Mouse (Mus musculus) left cerebral cortex, postnatal 10 days (tissue): Measurements from ENCODE around the gene Pemt. TPM values are rescaled to one million over a fixed set of nuclear protein-coding genes. Genes with fewer than 3 reads are reported as not detected.

Experiments
- DNase-seq, 2 experiments: peaks; one replicate each; pipeline ENCODE4 v3.0.0; 2021 to 2022; ENCODE audit warnings: low spot score in 2 of 2, mixed read lengths in 1 of 2; ENCODE audit errors: extremely low spot score in 1 of 2
- intact Hi-C: fragments of 180-260 bp; cut with DNase I; formaldehyde crosslinking; loops from one replicate; pipeline ENCODE4 v1.15.1; 2025
- total RNA-seq, 2 experiments: library from RNA; stranded (reverse); gene quantifications; 2 replicates each; pipeline ENCODE4 v1.2.3; 2021

The Pemt gene
- total RNA-seq, 2 experiments from 2014 or later: 6.7 to 8.0 TPM

DNA sequence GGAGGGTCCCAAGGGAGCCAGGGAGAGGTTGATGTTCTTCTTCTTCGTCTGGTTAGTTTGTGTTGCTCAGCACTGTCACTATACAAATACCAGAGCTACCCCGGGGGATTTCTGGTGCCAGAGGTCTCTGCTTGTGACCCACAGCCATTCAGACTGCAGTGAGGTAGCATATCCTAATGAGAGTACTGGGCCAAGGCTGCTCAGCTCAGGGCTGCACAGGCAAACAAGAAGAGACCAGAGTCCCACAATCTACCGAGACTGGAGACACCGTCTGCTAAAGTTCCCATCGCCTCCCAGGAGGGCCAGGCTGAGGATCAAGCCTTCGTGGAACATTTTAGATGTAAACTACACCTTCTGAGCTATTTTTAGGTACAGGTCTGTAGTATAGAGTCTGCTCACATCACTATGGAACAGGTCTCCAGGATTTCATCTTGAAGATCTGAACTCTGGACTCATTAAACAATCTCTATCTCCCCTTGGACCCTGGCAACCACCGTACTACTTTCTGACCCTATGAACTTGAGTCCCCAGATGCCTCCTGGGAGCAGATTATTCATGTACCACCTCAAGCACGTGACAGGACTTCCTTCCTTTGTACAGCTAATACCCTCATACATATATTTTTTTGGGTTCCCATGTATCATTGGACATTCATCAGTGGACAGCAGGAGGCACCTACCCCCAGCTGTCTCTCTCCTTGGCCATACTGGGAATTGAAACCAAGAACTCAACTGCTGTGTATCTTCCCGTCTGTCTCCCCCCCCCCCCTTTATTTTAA is 113.5 kb downstream of the Pemt start:
- DNase-seq: no peak
- intact Hi-C loops: no loop called here

DNA sequence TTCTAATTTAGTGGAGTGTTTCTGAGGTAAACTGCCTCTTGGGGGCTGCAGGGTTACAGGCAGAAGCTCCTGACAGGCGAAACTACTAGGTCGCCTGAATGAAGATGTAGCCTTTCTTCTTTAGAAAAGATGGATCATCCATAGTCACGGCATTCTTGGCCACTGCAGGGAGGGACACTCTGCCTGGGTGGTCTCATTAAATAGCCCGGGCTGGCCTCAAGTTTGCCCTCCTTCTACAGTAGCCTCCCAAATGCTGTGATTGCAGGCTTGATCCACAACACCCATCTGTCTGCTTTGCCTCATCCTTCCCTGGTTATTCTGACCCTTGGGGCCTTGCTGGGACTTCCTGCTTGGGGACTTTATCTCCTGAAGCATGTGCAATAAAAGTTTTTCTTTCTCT is 116.3 kb downstream of the Pemt start:
- intact Hi-C loops: no loop called here
- no peak for DNase-seq

- intact Hi-C loops: no loop called here
- no peak for DNase-seq
Observed at GRCm38 (mm10) chr11:59921265-59921664, 125.0 kb downstream of the Pemt start.

Other genes with a start within 250 kb of the Pemt start
- gene Flcn, start 236.5 kb downstream of the Pemt start, total RNA-seq: 10 to 100 TPM; 34.5 to 35.6 TPM
- gene Nt5m, start 207.0 kb downstream of the Pemt start, total RNA-seq: 10 to 100 TPM; 51.8 to 54.3 TPM
- 10 to 100 TPM; 76.4 to 81.7 TPM for gene Cops3, start 206.7 kb downstream of the Pemt start, total RNA-seq
- gene Med9, start 98.3 kb downstream of the Pemt start, total RNA-seq: 10 to 100 TPM; 29.3 to 29.9 TPM
- gene Rasd1, start 81.5 kb downstream of the Pemt start, total RNA-seq: 1 to 10 TPM; 2.4 to 4.6 TPM
- 10 to 100 TPM; 61.9 to 68.5 TPM for gene Rai1, start 58.5 kb upstream of the Pemt start, total RNA-seq
- 10 to 100 TPM; 41.5 to 43.0 TPM for gene Srebf1, start 176.1 kb upstream of the Pemt start, total RNA-seq